Mouse (Mus musculus) bone marrow, adult 2 months (tissue): ENCODE data around the gene Slc2a9.

Experiments used
- CTCF ChIP-seq: fragments of 200-500 bp; IDR thresholded peaks from 2 replicates; pipeline ENCODE4 v1.5.1; 2011; ENCODE audit warnings: low read length, control low read depth; ENCODE audit not compliant: control insufficient read depth, insufficient read depth
- POLR2A ChIP-seq: fragments of 200-500 bp; IDR thresholded peaks from 2 replicates; pipeline ENCODE4 v1.6.1; 2011; ENCODE audit warnings: low read depth, mild to moderate bottlenecking, control low read depth, low read length, borderline replicate concordance; ENCODE audit not compliant: control insufficient read depth

DNA sequence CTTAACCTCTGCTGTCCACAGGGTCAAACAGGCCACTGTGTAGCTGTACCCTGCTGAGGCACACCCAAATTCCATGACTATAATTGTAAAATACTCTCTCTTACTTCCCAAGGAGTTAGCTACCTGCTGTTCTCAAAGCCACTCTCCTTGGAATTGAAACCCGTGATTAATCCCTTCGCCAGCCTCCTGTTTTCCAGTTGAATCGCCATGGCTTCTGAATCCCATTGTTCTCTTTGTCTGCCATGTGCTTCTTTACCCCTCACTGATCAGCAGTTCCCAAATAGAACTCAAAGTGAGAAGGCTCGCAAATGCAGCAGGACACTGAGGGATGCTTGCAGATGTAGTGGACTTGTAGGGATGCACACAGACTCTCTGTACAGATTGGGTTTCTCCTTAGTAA lies 80.5 kb downstream of the Slc2a9 start:
- TF ChIP-seq POLR2A (no peak), CTCF (no peak)
